Mouse (Mus musculus) spleen, adult 2 months (tissue): ENCODE measurements around the gene Efl1.

Source experiments
- CTCF ChIP-seq: fragments of 200-500 bp; IDR thresholded peaks from 2 replicates; pipeline ENCODE4 v1.5.1; 2011; ENCODE audit warnings: mild to moderate bottlenecking, inconsistent platforms; ENCODE audit not compliant: insufficient read depth, insufficient read length, insufficient replicate concordance; ENCODE audit errors: extremely low read depth
- POLR2A ChIP-seq: fragments of 200-500 bp; IDR thresholded peaks from 2 replicates; pipeline ENCODE4 v1.6.1; 2011; ENCODE audit warnings: low read depth, low read length, inconsistent platforms

- TF ChIP-seq CTCF (no peak), POLR2A (no peak)
Measured at GRCm38 (mm10) chr7:82725006-82725636, 76.7 kb downstream of the Efl1 start.
